Mouse (Mus musculus) heart, adult 18-20 months (tissue): ENCODE measurements at regions not wholly inside any gene's neighbourhood (a gene's known extent, or its start where the extent isn't known, plus 50 kb on each side); places are given as distances from the start of the nearest gene placed in this dataset.
"Not testable (repeated sequence)": the region's sequence is repeated elsewhere in the genome, so short reads cannot be mapped to it uniquely, and the experiment has no call there.

ENCODE experiments used
- DNase-seq, 2 experiments: peaks; one replicate each; pipeline ENCODE4 v3.0.0; 2021 to 2022; ENCODE audit warnings: mixed read lengths in 1 of 2

DNA sequence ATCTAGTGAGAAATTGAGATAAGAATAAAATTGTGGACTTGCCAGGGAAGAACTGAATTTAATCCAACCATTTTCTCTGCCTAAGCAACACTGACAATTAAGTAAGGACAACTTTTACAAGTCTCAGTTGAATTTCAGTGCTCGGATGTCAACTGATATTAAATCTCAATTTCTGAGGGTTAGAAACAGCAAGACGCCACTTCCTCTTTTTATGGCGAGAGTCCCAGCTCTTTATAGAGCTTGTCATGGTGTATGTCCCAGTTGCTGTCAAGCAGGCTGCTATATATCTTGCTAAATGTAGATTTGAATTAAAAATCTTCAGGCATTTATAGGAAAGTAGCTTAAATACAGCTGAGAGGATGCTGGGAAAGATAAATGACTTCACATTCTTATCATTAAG is 697.8 kb upstream of the Got2 start:
- DNase-seq = no peak

DNA sequence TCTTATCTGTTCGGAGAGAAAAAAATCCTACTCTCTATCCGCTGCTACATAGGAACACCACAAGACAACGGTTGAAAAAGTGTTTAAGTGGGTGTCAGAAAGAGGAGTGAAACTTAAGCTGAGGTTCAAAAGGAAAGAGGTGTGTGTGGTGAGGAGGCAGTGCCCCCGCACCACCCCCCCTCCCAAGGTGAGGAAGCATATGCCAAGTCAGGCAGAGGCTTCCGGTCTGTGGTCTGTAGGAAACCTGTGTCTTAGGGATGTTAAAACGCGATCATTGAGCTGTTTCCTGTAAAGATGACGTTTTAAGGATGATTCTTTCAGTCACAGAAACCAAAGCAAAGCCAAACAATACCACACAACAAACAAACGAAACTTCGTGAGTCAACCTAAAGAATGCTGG is 664.2 kb upstream of the Got2 start:
- DNase-seq = no peak

DNA sequence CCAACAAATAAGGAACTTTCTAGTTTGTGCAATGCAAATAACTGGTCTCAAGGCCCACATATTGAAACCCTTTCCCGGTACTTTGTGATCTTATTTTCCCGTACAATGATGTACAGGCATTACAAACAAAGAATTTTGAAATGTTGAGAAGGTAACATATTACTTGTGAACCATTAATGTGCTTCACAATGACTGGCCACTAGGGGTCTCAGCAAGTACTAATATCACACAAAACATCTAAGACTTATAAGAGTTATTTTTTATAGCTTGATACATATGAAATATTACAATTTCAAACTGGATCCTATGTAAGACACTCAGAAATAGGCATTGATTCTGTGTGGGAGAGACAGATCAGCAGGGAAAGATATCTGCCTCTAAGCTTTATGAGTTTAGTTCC is 662.1 kb upstream of the Got2 start:
- no peak for DNase-seq

DNA sequence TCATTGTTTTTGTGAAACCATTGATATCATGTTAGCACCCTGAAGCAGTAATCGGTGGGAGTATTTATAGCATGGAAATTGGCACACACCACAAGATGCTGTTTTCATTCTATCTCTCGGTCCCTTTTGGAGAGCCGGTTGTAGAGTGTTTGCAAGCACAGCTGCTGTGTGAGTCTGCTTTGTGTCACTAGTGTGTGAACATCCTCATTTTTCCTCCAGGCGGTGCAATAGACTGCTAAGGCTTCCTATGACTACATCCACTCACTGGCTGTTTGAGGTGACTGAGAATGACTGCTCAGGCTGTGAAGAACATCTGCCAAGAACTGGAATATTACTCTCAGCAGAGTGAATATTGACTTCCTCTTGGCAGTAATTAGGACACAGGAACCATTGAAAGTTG is 660.3 kb upstream of the Got2 start:
- no peak for DNase-seq

DNA sequence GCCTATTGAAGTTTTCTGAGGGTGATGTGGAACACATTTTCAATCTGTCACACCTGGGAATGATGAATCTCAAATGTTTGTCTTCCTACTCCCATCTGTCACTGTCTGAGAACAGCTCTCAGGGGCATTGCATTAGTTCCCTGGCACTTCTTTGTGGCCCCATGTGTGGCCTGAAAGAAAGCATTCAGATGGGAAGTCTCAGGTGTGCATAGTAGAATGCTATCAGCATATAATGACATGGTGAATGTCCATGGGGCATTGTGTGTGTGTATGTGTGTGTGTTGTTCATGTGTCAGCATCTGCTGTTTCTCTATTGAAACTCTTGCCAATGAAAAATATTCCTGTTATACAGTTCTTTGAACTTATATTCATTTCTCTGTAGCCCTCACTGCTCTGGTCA is 659.8 kb upstream of the Got2 start:
- DNase-seq = no peak

DNA sequence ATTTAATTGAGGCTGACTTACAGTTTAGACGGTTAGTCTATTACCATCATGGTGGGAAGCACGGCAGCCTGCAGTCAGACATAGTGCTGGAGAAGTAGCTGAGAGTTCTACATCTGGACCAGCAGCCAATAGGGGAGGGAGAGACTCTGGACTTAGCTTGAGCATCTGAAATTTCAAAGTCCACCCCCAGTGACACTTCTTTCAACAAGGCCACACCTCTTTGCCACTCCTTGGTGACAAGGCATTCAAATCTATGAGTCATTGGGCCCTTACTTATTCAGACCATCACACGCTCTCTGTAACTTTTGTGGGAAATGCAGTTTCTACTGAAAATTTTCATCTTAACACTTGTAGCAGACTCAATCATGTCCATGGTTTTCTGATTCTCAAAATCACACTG is 653.9 kb upstream of the Got2 start:
- no peak for DNase-seq

DNA sequence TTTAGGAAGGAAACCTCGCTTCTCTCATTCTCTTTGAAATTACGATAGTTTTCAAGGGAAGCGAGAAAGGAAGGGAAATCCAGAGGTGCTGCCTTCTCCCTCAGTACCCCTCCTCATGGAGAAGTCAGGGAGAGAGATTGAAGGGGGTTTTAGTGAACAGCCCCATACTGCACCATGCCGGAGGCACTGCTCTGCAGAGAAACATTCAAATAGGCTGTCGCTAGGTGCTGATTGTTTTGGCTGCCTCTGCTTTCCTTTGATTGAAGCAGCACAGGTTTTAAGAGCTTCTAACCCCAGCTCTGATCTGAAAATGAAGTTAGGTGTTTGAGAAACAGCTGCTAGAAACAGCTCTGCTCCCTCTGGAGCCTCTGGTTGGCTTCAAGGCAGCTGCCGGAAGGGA is 610.5 kb upstream of the Got2 start:
- DNase-seq = no peak

DNA sequence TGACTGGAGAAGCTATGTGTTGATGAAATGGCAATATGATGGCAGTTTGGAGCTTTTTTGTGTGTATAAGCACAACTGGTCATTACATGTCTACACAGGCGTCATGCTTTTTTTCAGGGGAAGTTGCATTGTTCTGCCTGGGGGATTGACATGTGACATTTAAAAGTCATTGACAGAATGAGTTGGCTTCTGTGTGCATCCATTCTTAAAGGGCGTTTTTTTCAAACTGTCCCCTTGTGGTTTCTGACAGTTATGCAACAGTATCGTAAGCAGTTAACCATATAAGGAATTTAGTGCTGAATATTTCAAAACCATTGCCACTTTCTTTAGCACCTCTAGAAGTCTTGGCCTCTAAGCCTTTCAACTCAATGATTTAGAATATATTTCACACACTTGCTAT is 607.1 kb upstream of the Got2 start:
- DNase-seq = no peak

DNA sequence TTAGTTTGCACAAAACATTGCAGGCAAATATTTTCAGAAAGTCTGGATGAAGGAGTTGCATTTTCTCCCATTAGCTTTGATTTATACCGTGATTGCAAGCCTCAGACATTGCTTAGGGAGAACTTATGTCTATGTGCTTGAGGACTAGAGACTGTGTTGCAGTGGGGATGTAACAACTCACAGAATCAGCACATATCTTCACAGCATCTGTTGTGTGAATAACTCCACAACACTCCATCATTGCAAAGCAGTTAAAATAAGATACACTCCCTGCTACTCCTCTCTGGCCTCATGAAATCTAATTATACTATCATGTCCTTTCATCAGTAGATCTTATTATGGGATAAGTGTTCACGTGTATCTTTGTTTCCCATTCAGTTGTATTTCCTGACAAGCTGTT is 601.5 kb upstream of the Got2 start:
- no peak for DNase-seq

DNA sequence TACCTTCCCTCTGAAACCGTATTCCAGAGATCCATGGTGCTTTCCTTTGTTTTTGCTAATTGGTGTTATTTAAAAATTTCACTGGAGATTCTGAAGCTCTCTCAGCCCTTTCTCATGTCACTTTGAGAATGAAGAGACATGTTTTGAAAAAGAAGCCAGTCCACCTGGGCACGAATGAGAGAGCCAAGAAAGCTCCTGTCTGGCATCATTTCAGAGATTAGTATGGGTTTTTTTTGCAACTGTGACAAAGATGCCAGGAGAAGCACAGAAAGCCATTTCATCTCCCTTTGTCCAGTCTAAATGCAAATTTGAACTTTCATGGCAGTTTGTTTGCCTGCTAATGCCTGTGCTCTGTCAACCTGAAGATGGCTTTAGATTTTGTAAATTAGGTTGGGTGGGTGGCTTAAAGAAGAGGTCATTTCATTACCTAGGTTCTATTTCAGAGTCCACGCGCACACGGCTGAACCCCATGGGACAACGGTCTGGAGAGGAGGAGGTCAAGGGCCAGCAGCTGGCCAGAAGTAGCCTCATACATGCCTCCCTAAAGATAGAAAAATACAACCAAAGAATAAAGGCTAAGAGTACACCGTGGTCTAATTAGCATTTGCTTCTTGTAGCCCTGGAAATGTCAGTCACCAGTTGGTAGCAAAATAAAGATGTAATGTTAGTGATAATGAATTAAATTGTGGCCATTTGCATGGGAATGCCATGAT is 600.5 kb upstream of the Got2 start:
- no peak for DNase-seq

DNA sequence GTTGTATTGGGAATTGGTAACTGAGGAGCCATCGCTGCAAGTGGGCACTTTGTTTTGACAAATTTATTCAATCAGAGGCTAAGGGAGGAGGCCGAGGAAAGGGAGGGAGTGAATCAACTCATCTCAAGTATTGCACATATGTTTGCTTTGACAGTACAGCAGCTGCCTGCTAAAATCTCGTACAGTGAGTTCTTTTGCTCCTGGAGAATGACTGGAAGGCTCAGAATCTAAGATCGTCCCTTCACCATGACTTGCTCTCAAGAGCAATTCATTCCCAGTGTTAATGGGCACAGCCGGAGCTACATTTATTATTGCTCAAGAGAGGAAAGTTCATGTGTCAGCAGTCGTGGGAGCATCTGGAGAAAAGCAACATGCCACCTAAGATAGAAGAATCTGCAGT is 567.6 kb upstream of the Got2 start:
- DNase-seq = no peak

DNA sequence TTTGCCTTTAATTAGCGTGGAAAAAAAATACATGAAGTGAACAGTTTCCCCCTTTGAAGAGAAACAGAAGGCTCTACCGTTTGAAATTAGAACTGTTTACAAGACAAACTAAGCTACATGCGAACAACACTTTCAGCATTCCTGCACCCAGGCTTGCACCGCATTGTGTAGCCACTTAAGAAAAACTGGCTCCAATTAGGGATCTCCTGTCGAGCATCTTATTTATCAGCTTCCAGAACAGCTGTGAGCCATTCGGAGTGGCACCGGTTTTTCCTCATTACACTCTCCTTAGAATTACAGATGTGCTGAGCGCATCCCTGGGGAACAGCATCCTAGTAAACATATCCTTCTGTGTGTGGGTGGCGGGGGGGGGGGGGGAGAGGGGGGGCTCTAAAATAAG is 567.0 kb upstream of the Got2 start:
- DNase-seq = no peak

DNA sequence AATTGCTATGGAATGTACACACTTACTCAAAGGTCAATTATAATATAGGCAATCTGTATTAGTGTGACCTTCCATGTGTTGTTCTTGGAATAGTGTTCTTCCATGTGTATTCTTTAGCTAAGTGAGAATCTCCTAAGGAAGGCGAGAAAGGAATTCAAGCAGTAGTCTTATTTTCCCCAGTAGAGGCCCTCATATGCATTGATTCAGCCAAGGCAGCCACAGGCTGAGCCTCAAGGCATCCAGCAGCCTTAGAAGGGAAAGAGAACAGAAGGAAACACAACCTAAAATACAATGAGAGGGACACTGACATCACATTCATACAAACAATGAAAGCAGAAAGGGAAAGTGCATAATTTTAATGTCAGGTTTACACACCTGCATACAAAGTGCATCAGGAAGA is 541.4 kb upstream of the Got2 start:
- no peak for DNase-seq

DNA sequence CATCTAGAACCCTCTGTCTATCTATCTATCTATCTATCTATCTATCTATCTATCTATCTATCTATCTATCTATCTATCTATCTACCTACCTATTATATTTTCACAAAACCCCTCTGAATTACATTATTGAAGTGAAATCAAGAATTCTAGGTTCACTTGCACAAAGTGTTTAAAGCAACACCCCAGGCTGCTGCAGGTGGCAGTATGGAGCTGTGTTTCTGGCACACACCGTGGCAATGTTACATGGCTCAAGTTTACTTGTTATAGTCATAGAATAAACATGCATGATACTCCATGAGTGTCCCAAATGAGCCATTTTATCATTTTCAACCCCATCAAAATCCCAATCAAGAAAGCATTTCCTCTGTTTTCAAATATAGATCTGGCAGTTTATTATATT is 538.6 kb upstream of the Got2 start:
- DNase-seq = no peak

DNA sequence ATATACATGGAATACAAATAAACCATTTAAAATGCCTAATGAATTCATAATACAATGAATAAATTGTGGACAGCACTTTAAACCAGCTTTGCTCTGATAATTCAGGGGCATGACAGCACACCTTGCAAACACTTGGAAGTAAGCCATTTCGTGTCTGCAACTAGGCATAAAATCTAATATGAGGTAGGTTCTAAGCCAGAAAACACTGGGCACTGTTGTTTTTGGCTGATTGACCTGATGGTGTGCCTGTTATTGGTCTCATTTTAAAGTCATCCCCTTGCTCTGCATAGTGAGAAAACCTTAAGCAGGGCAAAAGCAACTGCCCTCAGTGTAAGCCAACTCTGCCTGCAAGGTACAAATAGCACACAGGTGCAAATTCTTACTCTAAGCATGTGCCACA is 521.3 kb upstream of the Got2 start:
- DNase-seq = no peak

DNA sequence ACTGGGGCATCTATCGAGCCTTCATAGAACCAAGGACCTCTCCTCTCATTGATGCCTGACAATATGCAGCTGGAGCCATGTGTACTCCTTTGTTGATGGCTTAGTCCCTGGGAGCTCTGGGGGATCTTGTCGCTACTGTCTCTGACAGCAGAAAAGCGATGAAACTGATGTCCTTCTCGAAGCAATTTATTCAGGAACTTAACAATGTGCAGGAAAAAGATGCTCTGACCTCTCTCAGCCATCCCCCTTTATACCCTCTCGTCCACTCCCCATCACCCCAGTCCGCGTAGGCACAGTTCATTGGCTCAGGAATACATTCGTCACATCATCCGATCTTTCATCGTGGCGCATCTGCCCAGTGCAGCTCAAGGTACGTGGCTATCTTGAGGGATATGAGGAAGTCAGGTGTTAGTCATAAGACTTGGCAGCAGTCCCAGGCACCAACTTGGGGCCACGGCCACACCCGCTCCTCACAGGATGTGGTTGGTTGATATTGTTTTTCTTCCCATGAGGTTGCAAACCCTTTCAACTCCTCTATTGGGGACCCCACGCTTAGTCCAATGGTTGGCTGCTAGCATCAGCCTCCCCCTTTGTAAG is 516.3 kb upstream of the Got2 start:
- no peak for DNase-seq

DNA sequence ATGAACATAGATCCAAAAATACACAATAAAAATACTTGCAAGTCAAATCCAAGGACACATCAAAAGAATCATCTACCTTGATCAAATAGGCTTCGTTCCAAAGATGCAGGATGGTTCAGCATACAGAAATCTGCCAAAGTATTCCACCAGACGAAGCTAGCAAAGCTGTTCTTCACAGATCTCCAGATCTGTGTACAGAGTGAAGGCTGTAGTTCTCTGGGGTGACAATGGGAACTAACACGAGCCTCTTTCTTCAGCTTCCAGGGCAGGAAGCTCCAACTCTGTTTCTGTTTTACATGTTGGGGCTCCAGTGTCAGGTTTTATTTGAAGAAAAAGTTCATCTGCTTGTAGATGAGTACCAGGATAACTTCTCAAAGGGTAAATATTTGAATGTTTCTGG is 515.3 kb upstream of the Got2 start:
- DNase-seq = no peak

DNA sequence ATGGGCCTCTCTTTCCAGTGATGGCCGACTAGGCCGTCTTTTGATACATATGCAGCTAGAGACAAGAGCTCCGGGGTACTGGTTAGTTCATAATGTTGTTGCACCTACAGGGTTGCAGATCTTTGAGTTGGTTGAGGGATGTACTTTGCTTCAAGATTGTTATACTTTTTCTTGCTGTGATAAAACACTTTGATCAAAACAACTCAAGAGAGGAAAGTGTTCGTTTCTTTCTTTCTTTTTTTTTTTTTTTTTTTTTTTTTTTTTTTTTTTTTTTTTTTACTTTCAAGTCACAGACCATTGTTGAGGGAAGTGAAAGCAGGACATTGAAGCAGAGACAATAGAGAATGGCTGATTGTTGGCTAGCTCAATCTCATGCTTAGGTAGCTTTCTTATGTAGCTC is 511.0 kb upstream of the Got2 start:
- not testable (repeated sequence) for DNase-seq

DNA sequence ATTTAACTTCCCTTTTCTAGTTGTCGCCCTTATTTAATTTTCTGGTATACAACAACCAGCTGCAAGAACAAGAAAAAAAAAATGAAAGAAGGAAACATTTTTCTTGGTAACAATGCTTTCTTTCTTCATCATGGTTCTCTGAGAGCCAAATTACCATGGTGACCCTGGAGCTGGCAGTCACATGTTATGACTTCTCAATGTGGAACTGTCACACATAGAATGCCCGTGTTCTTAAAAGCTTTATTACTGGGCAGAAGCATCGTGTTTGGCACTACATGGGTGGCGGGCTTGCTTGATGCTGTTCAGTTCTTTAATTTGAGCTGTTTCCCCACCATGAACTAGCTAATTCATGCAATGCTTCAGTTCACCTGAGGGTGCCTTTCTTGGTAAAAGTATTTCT is 504.7 kb upstream of the Got2 start:
- DNase-seq = no peak

DNA sequence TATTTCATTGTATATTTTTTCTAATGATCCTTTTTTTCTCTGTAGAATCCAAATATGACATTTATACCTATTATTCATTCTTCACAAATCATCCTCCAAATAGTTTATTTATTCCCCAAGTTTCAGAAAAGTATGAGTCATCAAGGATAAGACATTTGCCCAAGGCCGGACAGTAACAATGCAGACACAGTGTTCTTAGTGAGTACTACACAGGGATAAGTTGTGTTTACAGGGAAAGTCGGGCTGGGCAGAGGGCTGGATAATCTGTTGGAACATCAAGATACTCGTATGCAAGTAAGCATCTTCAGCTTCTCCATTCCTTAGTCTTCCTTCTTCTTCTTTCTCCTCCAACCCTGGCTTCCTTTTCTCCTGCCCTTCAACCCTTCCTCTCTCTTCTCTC is 500.9 kb upstream of the Got2 start:
- DNase-seq = no peak

DNA sequence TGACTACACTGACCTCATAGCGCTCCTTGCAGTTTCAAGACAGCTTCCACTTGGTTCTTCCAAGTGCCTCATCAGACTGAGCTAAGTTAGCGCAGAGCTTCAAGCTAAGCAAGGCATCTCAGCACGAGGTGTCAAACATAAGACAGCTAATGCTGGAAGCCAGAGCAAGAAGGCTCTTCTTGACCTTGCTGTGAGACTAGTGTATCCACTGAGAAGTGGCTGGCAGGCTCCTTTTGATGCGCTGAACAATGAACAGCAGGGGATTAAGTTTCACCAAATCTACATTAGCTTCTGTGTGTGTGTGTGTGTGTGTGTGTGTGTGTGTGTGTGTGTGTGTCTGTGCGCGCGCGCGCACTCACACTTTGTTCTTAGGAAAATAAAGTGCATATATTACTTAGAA is 482.2 kb upstream of the Got2 start:
- DNase-seq = no peak

DNA sequence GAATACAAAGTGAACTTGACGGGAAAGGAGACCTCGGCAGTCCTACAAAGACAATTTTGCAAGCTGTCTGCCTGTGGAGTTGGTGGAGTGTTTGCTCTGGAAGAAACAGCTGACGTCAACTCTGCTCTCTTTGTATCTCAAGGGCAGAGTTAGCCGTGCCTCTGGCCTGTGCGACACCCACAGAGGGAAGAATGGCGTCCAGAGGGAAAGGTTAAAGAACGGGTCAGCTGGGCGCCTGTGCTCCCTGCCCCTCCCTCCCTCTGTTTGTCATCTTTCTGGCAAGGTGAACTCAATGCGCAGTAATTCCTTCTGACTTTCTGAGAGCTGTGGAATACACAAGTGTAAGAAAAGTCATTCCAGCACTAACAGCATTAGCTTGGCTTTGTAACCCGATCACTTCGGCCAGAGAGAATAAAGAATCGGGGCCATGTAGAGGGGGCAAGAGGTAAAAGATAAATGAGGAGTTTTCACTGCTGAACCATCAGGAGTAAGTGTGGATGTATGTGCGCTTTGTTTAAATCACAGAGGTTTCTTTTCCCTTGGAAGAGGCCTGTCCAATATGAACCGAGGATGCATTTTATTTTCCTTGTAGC is 474.6 kb upstream of the Got2 start:
- DNase-seq = no peak

DNA sequence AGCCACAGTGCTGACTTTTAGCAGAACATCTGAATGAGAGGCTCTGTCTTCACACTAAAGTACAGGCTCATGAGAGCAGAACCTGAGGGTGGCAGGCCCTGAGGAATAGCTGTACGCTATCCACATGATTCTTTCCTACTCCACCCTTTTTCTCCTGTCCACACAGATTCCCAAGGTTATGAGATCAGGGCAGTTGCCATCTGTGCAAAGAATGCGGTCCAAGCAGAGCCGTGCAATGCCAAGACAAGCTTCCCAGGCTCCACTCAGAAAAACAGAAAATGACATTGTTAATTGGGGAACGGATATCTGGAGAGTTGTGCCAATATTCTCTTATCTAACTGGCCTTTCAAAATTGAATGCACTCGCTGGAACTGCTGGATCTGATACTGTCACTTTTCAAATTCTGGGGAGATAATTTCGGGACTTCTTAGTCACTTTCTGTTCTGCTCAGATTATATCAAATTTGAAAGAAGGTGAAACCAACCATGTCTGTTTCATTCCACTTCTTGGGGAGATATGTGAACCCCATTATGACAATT is 462.3 kb upstream of the Got2 start:
- peak in 1 of 2 experiments; percentile 7 for DNase-seq

DNA sequence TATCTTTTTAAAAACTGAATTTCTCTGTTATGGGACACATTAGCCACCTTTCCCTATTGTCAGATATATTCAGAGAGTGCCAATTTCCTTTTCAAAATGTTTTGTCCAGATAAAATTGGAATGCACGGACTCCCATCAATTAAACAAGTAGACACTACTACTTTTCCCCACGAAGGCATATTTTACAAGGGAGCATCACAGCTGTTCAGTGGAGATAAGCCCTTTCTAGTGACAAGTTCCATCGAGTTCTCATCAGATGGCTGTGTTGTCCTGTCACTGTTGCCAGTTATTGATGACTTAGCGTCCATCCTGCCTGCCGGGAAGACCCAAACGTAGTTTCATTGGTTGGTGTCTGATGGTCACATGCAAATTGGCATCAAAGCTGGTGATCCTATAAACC is 461.2 kb upstream of the Got2 start:
- DNase-seq = no peak
